Comparison of ENCODE assay signal across 17 mouse cellular contexts in genomic region chr15:51689498-51689897, GRCm38 (mm10).
"Had no signal": no experiment of that assay in that cellular context is flagged by ENCODE, and none has a peak within 500 bp of the region (broad histone marks: within the 10 kb centered on the region; RNA-seq: fewer than 3 reads in every experiment).

No protein-coding gene starts in this region.

- H3K4me3 ChIP-seq: limb, embryonic 10.5 days; limb, embryonic 13.5 days; liver, embryonic 15.5 days; neural tube, embryonic 12.5 days; neural tube, embryonic 15.5 days; stomach, embryonic 15.5 days had no signal

- DNase-seq: kidney, adult 8-10 months; kidney, postnatal 14 days; kidney, postnatal 4 days; lung, adult 2 months; midbrain, embryonic 14.5 days; retina, postnatal 1 day; right cerebral cortex, postnatal 25 days; spleen, adult 18-20 months; thymus, postnatal 25 days had no signal

- H3K4me1 ChIP-seq: limb, embryonic 10.5 days; liver, embryonic 15.5 days; neural tube, embryonic 12.5 days; neural tube, embryonic 15.5 days; stomach, embryonic 15.5 days had no signal

- H3K9ac ChIP-seq: limb, embryonic 13.5 days; liver, embryonic 15.5 days; neural tube, embryonic 12.5 days; neural tube, embryonic 15.5 days; stomach, embryonic 15.5 days had no signal

- H3K9me3 ChIP-seq: limb, embryonic 10.5 days; limb, embryonic 13.5 days; liver, embryonic 15.5 days; neural tube, embryonic 12.5 days; neural tube, embryonic 15.5 days; stomach, embryonic 15.5 days had no signal

- H3K36me3 ChIP-seq: limb, embryonic 10.5 days; limb, embryonic 13.5 days; liver, embryonic 15.5 days; neural tube, embryonic 12.5 days; neural tube, embryonic 15.5 days; stomach, embryonic 15.5 days had no signal

- ATAC-seq: intestine, postnatal 0 days had no signal

- H3K27ac ChIP-seq: limb, embryonic 10.5 days; limb, embryonic 13.5 days; liver, embryonic 15.5 days; macrophage; neural tube, embryonic 12.5 days; neural tube, embryonic 15.5 days; stomach, embryonic 15.5 days had no signal

- H3K27me3 ChIP-seq: limb, embryonic 13.5 days; liver, embryonic 15.5 days; neural tube, embryonic 12.5 days; neural tube, embryonic 15.5 days; stomach, embryonic 15.5 days had no signal
